Mouse (Mus musculus): Measurements from ENCODE around the gene Nyap1.
A peak's percentile ranks its signal among the peaks of the same experiment; 100 is the strongest.

Gene Nyap1

GRCm38 (mm10) chr5:137741023-137741931 lies at the start of gene Nyap1:
Nyap1 (minus strand) TSS chr5:137741607.
- peak; percentile 89 to 90 for DNase-seq

DNA sequence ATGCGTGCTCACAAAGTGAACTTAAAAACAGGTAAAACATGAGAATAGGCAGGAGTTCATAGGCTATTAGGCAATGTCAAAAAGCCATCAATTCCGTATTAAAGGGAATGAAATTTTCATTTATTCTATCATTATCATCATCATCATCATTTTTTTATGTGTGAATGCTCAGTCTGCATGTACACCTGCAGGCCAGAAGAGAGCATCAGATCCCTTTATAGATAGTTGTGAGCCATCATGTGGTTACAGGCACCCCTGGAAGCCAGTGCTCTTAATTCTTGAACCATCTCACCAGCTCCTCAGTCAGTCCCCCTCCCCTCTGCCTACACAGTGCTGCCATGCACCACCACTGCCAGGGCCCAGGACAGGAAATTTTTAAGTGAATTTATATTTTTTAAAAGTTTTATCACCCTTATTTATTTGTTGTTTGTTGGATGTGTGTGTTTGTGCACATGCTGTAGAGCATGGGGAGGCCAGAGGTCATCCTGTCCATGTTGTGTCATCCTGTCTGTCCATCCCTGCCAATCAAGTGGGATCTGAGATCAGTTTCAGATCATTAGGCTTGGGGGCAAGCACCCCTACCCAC lies 47.6 kb upstream of the Nyap1 start:
- no peak for DNase-seq

- peak; percentile 35 to 50 for DNase-seq
Measured at GRCm38 (mm10) chr5:137788171-137788570, 46.8 kb upstream of the Nyap1 start.

DNA sequence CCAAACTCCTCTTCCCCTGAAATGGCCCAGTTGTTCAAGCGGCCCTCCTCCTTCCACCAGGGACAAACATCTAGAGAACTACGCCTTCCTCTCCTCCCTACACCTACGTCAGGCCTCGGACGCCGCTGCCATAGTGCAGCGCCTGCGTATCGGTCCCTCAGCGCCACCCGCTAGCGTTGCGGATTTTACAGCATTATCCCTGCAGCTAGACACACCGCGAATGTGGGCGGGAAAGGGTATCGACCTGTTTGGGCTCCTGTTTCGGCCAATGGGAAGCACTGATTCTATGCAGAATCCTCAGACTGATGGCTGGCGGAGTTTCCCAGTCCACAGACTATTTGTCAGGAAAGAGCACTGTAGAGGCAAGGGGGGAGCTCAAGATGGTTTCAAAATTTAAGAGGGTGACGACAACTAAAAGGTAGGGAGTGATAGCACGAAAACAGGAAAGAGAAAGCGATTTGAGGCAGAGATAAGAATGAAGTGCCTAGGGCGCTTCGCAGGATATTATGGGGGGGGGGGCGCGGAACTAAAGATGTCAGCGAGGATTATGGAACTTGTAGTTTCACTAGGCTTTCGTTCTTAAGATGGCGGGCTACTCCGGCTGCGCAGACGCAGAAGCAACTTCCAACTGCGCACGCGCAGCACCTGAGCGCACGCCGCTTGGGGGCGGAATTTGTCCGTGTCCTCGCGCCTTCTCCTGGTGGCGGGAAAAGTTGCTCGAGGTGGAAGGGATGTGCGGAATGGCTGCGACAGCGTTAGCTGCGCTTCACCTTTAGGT lies 45.9 kb upstream of the Nyap1 start, which contains the start of the genes Mepce and Zcwpw1:
Gene Mepce, minus strand, starts transcription at position 505 of the 778 bp plus-strand sequence.
Gene Zcwpw1, plus strand, starts transcription at position 648 of the 778 bp plus-strand sequence.
- peak; percentile 95 to 96 for DNase-seq

- peak; percentile 99 for DNase-seq
Measured at GRCm38 (mm10) chr5:137786109-137786942, 44.9 kb upstream of the Nyap1 start.

GRCm38 (mm10) chr5:137785164-137786031 lies 44.0 kb upstream of the Nyap1 start:
- DNase-seq = peak in 1 of 2 experiments; percentile 33

GRCm38 (mm10) chr5:137784546-137784945 lies 43.1 kb upstream of the Nyap1 start:
- no peak for DNase-seq

- DNase-seq = no peak
Measured at GRCm38 (mm10) chr5:137783901-137784540, 42.6 kb upstream of the Nyap1 start.

DNA sequence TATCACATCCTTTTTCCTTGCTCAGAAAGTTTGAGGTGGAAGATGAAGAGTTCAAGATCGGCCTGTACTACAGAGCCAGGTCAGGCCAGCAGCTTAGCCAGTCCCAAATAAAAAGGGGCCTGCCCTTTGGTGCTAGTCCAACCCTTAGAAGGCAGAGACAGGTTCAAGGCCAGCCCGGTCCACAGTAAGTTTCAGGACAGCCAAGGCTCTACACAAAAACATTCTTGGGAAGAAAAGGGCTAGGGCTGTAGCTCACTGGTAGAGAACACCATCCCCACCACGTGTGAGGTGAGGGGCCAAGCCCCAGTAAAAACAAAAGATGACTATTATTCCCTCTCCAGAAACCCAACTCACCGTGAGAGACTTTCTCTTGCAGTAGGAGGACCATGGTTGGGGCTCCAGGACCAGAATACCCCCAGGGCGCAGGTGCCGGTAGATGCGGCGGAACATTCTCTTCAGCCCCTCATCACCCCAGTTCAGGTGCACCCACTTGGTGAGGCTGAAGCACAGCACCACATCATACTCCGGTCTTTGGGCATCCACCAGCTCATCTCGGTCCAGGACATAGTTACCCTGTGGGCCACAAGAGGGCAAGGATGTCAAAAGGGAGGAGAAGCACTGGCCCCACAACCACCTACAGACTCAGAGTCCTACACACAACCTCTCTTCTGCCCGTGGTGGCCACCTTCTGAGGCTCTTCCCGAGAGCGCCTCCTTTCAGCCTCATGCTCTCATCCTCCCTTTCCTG lies 41.5 kb upstream of the Nyap1 start:
- DNase-seq = no peak

DNA sequence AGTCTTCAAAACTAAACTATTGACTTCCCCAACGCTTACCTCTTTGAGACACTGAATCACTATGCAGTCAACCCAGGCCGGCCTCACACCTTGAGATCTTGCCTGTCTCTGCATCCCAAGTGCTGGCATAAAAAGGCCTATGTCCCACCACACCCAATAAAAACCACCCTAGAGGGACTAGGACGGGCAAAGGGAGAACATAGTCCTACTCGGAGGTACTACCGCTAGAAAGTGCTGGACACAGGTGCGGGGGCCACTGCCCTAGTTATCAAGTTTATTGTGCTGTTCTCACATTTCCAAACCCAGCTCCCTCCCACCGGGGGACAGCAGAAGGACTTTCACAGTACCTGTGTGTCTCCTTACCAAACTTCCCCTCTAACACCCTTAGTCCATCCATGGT lies 40.3 kb upstream of the Nyap1 start:
- no peak for DNase-seq

GRCm38 (mm10) chr5:137779053-137779933 lies 37.9 kb upstream of the Nyap1 start:
- DNase-seq = no peak

DNA sequence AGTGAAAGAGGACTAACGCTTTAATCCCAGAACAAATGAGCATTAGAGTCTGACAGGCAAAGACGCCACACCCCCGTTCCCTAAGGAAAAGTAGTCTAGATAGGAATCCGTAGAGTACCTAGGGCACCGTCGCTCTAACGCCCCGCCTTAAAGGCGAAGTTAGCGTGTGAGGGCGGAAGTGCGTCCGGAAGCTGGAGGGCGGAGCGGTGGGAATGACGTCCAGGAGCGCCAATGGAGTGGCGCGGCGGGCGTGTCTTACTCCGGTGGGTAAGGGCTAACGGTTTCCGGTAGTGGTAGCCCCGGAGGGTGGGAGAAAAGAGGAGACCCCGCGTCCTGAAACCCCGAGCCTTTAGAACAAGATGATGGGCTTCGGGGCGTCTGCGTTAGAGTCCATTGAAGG lies 37.2 kb upstream of the Nyap1 start, which contains the start of gene Ppp1r35:
Gene Ppp1r35, plus strand, starts transcription at position 215 of the 400 bp plus-strand sequence.
- peak; percentile 97 to 98 for DNase-seq

DNA sequence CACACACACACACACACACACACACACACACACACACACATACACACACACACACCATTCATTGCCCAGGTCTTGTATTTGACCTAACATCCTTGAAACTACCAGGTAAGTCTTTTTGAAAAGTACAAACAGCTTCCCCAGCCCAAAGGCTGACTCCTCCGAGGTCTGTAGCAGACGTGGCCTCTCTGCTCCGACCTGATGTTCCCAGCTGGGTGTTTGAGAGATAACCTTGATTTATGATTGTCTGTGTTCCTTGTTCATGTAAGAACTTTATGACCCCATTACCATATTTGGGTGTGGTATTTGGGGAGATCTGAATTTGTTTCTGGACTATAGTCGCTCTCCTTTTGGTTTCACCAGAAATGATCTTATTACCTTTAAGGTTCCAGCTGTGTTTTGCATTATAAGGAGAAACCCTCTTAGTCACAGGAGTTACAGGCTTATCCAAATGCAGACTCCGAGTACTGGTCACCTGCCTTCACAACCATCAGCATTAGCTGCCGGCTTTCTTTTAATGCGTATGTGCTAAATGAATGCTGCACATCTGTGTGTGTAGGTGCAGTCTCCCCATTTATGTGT lies 35.9 kb upstream of the Nyap1 start:
- no peak for DNase-seq

- peak in 1 of 2 experiments; percentile 65 for DNase-seq
Measured at GRCm38 (mm10) chr5:137776408-137776918, 35.1 kb upstream of the Nyap1 start.

- no peak for DNase-seq
Measured at GRCm38 (mm10) chr5:137775587-137776290, 34.3 kb upstream of the Nyap1 start.

DNA sequence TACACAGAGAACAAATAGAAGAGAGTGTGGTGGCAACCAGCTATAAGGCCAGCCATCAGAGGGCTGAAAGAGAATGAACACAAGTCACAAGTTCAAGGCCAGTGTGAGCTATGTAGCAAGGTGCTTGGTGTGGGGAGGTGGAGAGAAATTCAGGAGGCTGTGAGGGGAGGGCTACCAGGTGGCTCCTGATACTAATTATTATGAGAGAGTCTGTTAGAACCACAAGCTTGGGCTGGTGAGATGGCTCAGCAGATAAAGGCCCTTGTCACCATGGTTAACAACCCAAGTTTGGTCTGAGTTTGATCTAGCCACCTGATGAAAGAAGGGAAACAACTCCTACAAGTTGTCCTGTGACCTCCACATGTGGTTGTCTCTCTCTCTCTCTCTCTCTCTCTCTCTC lies 31.3 kb upstream of the Nyap1 start:
- no peak for DNase-seq

DNA sequence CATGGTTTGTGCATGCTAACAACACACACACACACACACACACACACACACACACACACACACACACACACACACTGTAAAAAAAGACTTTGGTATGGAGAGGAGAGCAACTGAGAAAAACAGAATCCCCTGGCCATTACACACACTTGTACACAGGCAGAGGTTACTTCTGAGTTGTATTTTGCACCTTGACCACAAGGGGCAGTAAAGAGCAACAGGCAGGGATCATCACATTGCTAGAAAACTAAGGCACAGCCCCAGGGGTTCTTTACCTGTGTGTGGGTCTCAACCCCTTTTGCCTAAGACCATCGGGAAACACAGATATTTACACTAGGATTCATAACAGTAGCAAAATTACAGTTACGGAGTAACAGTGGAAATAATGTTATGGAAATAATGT lies 29.3 kb upstream of the Nyap1 start:
- DNase-seq = no peak

All from kidney, adult 8-10 months (tissue).